Mouse (Mus musculus) neural tube, embryonic 10.5 days (tissue): ENCODE results near the gene Gnptab.
"Not testable (repeated sequence)": the region's sequence is repeated elsewhere in the genome, so short reads cannot be mapped to it uniquely, and the experiment has no call there.

ENCODE experiments used
- DNase-seq: peaks from one replicate; pipeline ENCODE4 v3.0.0-alpha.2; 2017; ENCODE audit warnings: low spot score; ENCODE audit errors: extremely low spot score

Gnptab gene

GRCm38 (mm10) chr10:88409751-88410150, 30.8 kb downstream of the Gnptab start:
- DNase-seq: no peak

GRCm38 (mm10) chr10:88412290-88412995, 33.5 kb downstream of the Gnptab start:
- no peak for DNase-seq

GRCm38 (mm10) chr10:88417686-88418085, 38.8 kb downstream of the Gnptab start:
- DNase-seq: no peak

- DNase-seq: no peak
These were observed 41.2 kb downstream of the Gnptab start for GRCm38 (mm10) chr10:88420141-88420541.

- DNase-seq: no peak
These were observed 41.9 kb downstream of the Gnptab start for GRCm38 (mm10) chr10:88420655-88421435.

GRCm38 (mm10) chr10:88426158-88426816, 47.4 kb downstream of the Gnptab start:
- peak; percentile 27 for DNase-seq

GRCm38 (mm10) chr10:88426896-88427295, 48.0 kb downstream of the Gnptab start:
- no peak for DNase-seq

- DNase-seq: no peak
These were observed 49.1 kb downstream of the Gnptab start for GRCm38 (mm10) chr10:88427998-88428397.

GRCm38 (mm10) chr10:88441224-88441623, 62.3 kb downstream of the Gnptab start:
- DNase-seq: no peak

GRCm38 (mm10) chr10:88451221-88451620, 72.3 kb downstream of the Gnptab start:
- no peak for DNase-seq

GRCm38 (mm10) chr10:88451990-88452389, 73.1 kb downstream of the Gnptab start:
- no peak for DNase-seq

GRCm38 (mm10) chr10:88457816-88458215, 78.9 kb downstream of the Gnptab start:
- DNase-seq: no peak

GRCm38 (mm10) chr10:88459502-88459992, 80.6 kb downstream of the Gnptab start, which contains the start of gene Sycp3:
Sycp3 (plus strand) TSS chr10:88459569.
- no peak for DNase-seq

- no peak for DNase-seq
These were observed 81.3 kb downstream of the Gnptab start for GRCm38 (mm10) chr10:88460122-88460820.

- not testable (repeated sequence) for DNase-seq
These were observed 103.9 kb downstream of the Gnptab start for GRCm38 (mm10) chr10:88482866-88483265.

- no peak for DNase-seq
These were observed 109.7 kb downstream of the Gnptab start for GRCm38 (mm10) chr10:88488629-88489028.

- no peak for DNase-seq
These were observed 112.7 kb downstream of the Gnptab start for GRCm38 (mm10) chr10:88491632-88492031.

GRCm38 (mm10) chr10:88492658-88493057, 113.7 kb downstream of the Gnptab start:
- no peak for DNase-seq

- DNase-seq: no peak
These were observed 116.1 kb downstream of the Gnptab start for GRCm38 (mm10) chr10:88494959-88495587.
